Mouse (Mus musculus) midbrain, embryonic 12.5 days (tissue): ENCODE data around the gene Bhlhe41. TPM values are rescaled to one million over a fixed set of nuclear protein-coding genes. Genes with fewer than 3 reads are reported as not detected.
A peak's percentile ranks its signal among the peaks of the same experiment; 100 is the strongest.

Experiments
- ATAC-seq: fragments of 200-750 bp; cut with Nextera tagmentation; 2 replicates; pipeline ENCODE4 v1.8.0; 2017; ENCODE audit warnings: low read depth, moderate TSS enrichment, moderate library complexity; ENCODE audit not compliant: low FRiP score
- H3K27ac ChIP-seq: fragments of 300-500 bp; sonication (generic); replicated peaks from 2 replicates; pipeline ENCODE4 v1.5.1; 2016; ENCODE audit warnings: mild to moderate bottlenecking
- H3K27me3 ChIP-seq: fragments of 300-500 bp; sonication (generic); 2 replicates; pipeline ENCODE4 v1.6.1; 2016; ENCODE audit warnings: mild to moderate bottlenecking
- H3K36me3 ChIP-seq: fragments of 300-500 bp; sonication (generic); 2 replicates; pipeline ENCODE4 v1.6.1; 2016
- H3K4me1 ChIP-seq: fragments of 300-500 bp; sonication (generic); 2 replicates; pipeline ENCODE4 v1.6.1; 2016
- H3K4me2 ChIP-seq: fragments of 300-500 bp; sonication (generic); replicated peaks from 2 replicates; pipeline ENCODE4 v1.6.1; 2016; ENCODE audit warnings: mild to moderate bottlenecking, moderate library complexity
- H3K4me3 ChIP-seq: fragments of 300-500 bp; sonication (generic); 2 replicates; pipeline ENCODE4 v1.5.1; 2016; ENCODE audit warnings: mild to moderate bottlenecking
- H3K9ac ChIP-seq: fragments of 300-500 bp; sonication (generic); replicated peaks from 2 replicates; pipeline ENCODE4 v1.6.1; 2016; ENCODE audit warnings: mild to moderate bottlenecking, moderate library complexity
- H3K9me3 ChIP-seq: fragments of 300-500 bp; sonication (generic); 2 replicates; pipeline ENCODE4 v1.6.1; 2016; ENCODE audit warnings: mild to moderate bottlenecking
- WGBS: fragments of 180-500 bp; shearing (Covaris S2); methylation state at CpG from one replicate; pipeline ENCODE4 v1.1.7; 2016; 5-methylcytosine and 5-hydroxymethylcytosine counted together
- polyA plus RNA-seq: library from polyadenylated mRNA; unstranded; fragments of >200 nt; fragmentation: Nextera tagmentation; extraction: Ambion mirVana; gene quantifications from 2 replicates; pipeline ENCODE4 v1.2.1, GENCODE M21; 2016

Gene Bhlhe41
- polyA plus RNA-seq, result 1.9 and 2.2 TPM in 2 replicates

- no peaks in the 10 kb centered on the region for H3K9me3 ChIP-seq
- H3K36me3 ChIP-seq, result no peaks in the 10 kb centered on the region
- peaks cover 83% of the 10 kb centered on the region for H3K27me3 ChIP-seq
- peak within 1 kb of the TSS; percentile 62 for H3K4me3 ChIP-seq
- no peak within 1 kb of the TSS for H3K27ac ChIP-seq
- WGBS, result 2% methylated on average over 41 of the region's 57 CpGs
- peak within 1 kb of the TSS; percentile 98 for H3K4me2 ChIP-seq
- ATAC-seq, result peak; percentile 48
- H3K9ac ChIP-seq, result peak within 1 kb of the TSS; percentile 50
- peaks cover 38% of the 10 kb centered on the region for H3K4me1 ChIP-seq
Observed at GRCm38 (mm10) chr6:145865289-145865885, at the start of gene Bhlhe41. Bhlhe41 (minus strand) TSS chr6:145865558.

- H3K36me3 ChIP-seq, result no peaks in the 10 kb centered on the region
- no peak overlapping the region for H3K4me3 ChIP-seq
- no peak overlapping the region for H3K27ac ChIP-seq
- H3K27me3 ChIP-seq, result no peaks in the 10 kb centered on the region
- no peaks in the 10 kb centered on the region for H3K4me1 ChIP-seq
- H3K4me2 ChIP-seq, result no peak overlapping the region
- H3K9me3 ChIP-seq, result no peaks in the 10 kb centered on the region
- H3K9ac ChIP-seq, result no peak overlapping the region
- ATAC-seq, result no peak
Observed at GRCm38 (mm10) chr6:145912232-145912631, 46.9 kb upstream of the Bhlhe41 start.

DNA sequence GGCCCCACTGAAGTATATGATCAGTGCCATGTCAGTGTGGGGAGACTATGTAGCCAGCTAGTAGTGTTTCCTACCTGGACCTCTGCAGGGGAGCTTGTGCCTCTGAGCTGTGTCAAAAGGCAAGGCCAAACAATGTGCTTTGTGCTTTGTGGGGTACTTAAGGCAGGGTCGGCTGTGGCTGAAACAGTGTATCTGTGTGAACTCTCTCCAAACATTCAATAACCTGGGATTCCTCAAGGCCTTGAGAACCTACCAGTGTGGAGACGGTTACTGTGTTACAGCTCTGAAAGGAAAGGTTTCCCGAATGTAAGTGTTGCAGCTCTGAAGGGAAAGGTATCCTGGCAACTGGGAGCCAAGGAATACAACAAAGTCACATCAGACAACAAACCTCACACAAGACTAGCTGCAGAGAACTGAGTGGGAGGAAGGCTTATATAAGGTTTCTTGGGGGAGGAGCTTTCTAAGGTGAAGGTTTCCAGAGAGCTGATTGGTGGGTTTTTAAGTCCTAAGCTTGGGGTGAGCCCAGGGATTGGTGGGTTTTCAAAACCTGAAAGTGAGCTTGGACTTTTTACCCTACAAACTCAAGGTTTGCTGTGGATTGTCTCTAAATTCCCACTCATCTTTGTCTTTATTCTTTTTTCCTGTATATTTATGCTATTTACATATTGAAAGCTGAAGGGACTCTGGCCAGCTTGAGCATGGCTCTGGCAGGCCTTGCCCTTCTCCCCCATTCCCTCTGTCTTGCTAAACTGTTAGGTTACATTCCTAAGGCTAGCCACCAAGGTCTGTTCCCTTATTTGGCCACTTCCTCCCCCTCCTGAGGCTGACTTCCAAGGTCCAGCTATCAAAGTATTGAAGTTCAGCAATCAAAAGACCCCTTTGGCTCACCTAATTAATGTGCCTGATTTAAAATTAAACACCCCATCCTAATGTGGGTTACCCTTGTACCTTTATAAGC is 45.4 kb upstream of the Bhlhe41 start:
- no peak for ATAC-seq
- Histone ChIP-seq H3K4me3 (no peak overlapping the region), H3K27ac (no peak overlapping the region), H3K36me3 (no peaks in the 10 kb centered on the region), H3K4me1 (no peaks in the 10 kb centered on the region), H3K9me3 (no peaks in the 10 kb centered on the region), H3K9ac (no peak overlapping the region), H3K27me3 (no peaks in the 10 kb centered on the region), H3K4me2 (no peak overlapping the region)
- 63% methylated on average over 3 of the region's 3 CpGs for WGBS

- ATAC-seq, result no peak
- no peak overlapping the region for H3K4me2 ChIP-seq
- no peaks in the 10 kb centered on the region for H3K27me3 ChIP-seq
- no peak overlapping the region for H3K4me3 ChIP-seq
- 74% methylated on average over 4 of the region's 4 CpGs for WGBS
- H3K9me3 ChIP-seq, result no peaks in the 10 kb centered on the region
- no peak overlapping the region for H3K9ac ChIP-seq
- no peak overlapping the region for H3K27ac ChIP-seq
- H3K4me1 ChIP-seq, result no peaks in the 10 kb centered on the region
- H3K36me3 ChIP-seq, result no peaks in the 10 kb centered on the region
Observed at GRCm38 (mm10) chr6:145909943-145910342, 44.6 kb upstream of the Bhlhe41 start.

DNA sequence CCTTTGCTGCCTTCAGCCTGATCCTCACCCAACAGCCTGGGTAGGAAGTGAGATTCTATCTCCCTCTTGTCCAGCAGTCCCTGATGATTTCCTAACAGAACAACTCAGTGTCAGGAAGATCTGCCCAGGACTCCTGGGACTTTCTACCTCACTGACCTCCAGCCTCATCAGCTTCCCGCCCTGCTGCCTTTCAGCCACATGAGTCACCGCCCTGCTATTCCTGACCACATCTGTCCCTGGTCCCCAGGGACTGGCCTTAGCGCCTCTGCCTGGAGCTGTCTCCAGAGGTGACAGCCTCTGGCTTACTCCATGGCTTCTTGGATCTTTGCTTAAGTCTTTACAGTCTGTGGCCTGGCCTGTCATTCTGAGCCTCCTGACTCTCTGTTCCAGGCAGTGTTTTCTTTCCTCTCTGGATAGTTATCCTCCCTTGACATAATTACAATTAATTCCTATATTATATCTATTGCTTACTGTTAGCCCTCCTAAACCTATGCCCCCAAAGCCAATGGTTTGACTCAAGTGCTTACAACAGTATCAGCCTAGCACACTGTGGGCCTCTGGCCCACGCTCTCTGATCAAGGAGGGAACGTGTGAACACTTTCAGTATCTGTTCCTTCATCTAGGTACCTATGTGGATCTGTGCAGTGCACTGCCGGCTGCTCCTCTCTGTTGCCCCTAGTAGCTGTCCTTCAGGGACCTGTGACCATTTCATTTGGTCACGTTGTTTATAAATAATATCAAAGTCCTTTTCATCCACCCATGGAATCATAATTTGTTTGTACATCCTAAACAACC is 40.9 kb upstream of the Bhlhe41 start:
- H3K4me1 ChIP-seq, result no peaks in the 10 kb centered on the region
- no peak overlapping the region for H3K4me2 ChIP-seq
- no peak for ATAC-seq
- no peaks in the 10 kb centered on the region for H3K36me3 ChIP-seq
- H3K9ac ChIP-seq, result no peak overlapping the region
- H3K27ac ChIP-seq, result no peak overlapping the region
- H3K9me3 ChIP-seq, result no peaks in the 10 kb centered on the region
- H3K27me3 ChIP-seq, result no peaks in the 10 kb centered on the region
- H3K4me3 ChIP-seq, result no peak overlapping the region
- 67% methylated on average over 7 of the region's 7 CpGs for WGBS

- WGBS, result 81% methylated on average over 5 of the region's 5 CpGs
- Histone ChIP-seq H3K9me3 (no peaks in the 10 kb centered on the region), H3K4me3 (no peak overlapping the region), H3K4me1 (no peaks in the 10 kb centered on the region), H3K27ac (no peak overlapping the region), H3K36me3 (no peaks in the 10 kb centered on the region), H3K4me2 (no peak overlapping the region), H3K27me3 (no peaks in the 10 kb centered on the region), H3K9ac (no peak overlapping the region)
- ATAC-seq, result no peak
Observed at GRCm38 (mm10) chr6:145904616-145905015, 39.3 kb upstream of the Bhlhe41 start.

GRCm38 (mm10) chr6:145904169-145904568 is 38.8 kb upstream of the Bhlhe41 start:
- Histone ChIP-seq H3K4me2 (no peak overlapping the region), H3K9me3 (no peaks in the 10 kb centered on the region), H3K27ac (no peak overlapping the region), H3K36me3 (no peaks in the 10 kb centered on the region), H3K27me3 (no peaks in the 10 kb centered on the region), H3K9ac (no peak overlapping the region), H3K4me1 (no peaks in the 10 kb centered on the region), H3K4me3 (no peak overlapping the region)
- 93% methylated on average over 5 of the region's 5 CpGs for WGBS
- no peak for ATAC-seq

DNA sequence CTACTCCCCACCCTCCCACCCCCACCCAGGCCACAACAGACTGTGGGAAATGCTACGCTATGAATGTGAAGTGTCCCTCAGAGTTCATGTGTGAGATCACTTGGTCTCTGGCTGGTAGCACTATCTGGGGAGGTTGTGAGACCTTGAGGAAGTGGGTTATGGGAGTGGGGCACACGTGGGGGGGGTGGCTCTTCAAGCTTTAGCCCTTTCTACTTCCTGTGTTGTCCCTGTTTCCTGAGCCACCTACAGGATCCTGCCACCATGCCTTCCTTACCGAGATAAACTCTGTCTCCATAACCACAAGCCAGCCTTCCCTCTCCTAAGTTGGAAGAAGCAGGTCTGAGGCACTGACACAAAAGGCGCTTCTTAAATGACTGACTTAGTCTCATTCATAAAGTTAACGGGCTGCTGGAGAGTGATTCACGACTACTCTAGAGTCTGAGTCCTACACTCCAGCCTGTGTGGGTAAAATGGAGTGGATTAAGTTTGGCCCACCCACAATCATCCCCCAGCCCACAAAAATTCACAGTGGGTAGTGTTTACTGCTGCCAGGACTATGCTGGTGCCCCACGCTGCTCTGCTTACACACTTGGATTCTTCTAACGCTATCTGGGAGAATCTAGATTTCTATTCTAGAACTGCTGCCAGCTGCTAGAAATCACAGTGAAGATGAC is 29.4 kb upstream of the Bhlhe41 start:
- H3K4me3 ChIP-seq, result no peak overlapping the region
- ATAC-seq, result no peak
- H3K9ac ChIP-seq, result no peak overlapping the region
- no peaks in the 10 kb centered on the region for H3K27me3 ChIP-seq
- 67% methylated on average over 8 of the region's 8 CpGs for WGBS
- no peaks in the 10 kb centered on the region for H3K4me1 ChIP-seq
- no peak overlapping the region for H3K4me2 ChIP-seq
- H3K27ac ChIP-seq, result no peak overlapping the region
- H3K9me3 ChIP-seq, result no peaks in the 10 kb centered on the region
- no peaks in the 10 kb centered on the region for H3K36me3 ChIP-seq

GRCm38 (mm10) chr6:145893366-145894021 is 28.1 kb upstream of the Bhlhe41 start:
- Histone ChIP-seq H3K9me3 (no peaks in the 10 kb centered on the region), H3K27me3 (no peaks in the 10 kb centered on the region), H3K4me2 (no peak overlapping the region), H3K9ac (no peak overlapping the region), H3K36me3 (no peaks in the 10 kb centered on the region), H3K4me1 (no peaks in the 10 kb centered on the region), H3K4me3 (no peak overlapping the region), H3K27ac (no peak overlapping the region)
- no peak for ATAC-seq
- 84% methylated on average over 13 of the region's 13 CpGs for WGBS

DNA sequence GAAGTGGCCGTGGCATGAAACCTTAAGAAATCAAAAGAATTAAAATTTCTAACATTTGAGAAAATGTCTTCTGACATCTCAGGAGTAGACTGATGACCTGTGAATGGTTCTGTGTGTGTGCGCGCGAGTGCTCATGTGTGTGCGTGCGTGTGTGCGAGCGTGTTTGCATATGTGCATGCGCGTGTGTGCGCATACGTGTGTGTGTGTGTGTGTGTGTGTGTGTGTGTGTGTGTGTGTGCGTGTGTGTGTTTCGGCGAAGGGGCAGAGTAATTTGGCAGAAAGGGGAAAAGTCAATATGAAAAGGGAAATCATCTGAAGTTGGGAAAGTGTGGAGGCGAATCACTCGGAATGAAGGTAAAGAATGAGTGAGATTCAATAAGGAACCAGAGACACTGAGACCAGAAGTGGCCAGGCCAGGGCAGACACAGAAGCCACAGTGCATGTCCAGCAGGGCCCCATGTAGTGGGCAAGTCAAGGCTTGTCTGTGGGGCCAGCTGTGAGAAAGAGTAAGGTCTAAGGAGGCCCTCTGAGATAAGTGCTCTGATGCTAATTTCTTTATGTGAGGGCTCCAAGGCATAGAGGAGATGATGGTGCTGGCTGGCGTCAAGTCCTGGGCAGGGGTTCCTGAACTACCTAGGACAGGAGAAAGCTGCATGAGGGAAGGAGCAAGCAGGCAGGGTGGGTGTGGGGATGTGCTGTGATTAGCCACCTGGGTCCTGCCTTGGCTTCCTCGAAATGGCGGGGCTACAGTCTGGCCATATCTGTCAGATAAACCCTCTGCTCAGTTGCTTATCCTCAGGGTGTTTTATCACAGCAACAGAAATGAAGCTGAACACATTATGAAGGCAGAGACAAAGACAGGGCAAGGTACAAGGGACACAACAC is 27.3 kb upstream of the Bhlhe41 start:
- no peak overlapping the region for H3K27ac ChIP-seq
- WGBS, result 95% methylated on average over 20 of the region's 20 CpGs
- H3K9me3 ChIP-seq, result no peaks in the 10 kb centered on the region
- H3K4me2 ChIP-seq, result no peak overlapping the region
- no peaks in the 10 kb centered on the region for H3K36me3 ChIP-seq
- no peak for ATAC-seq
- no peak overlapping the region for H3K4me3 ChIP-seq
- H3K27me3 ChIP-seq, result no peaks in the 10 kb centered on the region
- H3K4me1 ChIP-seq, result no peaks in the 10 kb centered on the region
- H3K9ac ChIP-seq, result no peak overlapping the region
